Mouse (Mus musculus) lung, postnatal 0 days (tissue): ENCODE data around the gene Aqp3. TPM values are rescaled to one million over a fixed set of nuclear protein-coding genes. Genes with fewer than 3 reads are reported as not detected.
A peak's percentile ranks its signal among the peaks of the same experiment; 100 is the strongest.

Experiments used
- ATAC-seq: fragments of 200-750 bp; cut with Nextera tagmentation; 2 replicates; pipeline ENCODE4 v1.8.0; 2017; ENCODE audit warnings: moderate library complexity
- DNase-seq: peaks from one replicate; pipeline ENCODE4 v3.0.0-alpha.2; 2016; ENCODE audit warnings: low spot score
- H3K27ac ChIP-seq: fragments of 300-500 bp; sonication (generic); 2 replicates; pipeline ENCODE4 v1.5.1; 2014; ENCODE audit warnings: antibody characterized with exemption, mild to moderate bottlenecking, low read length, mixed read lengths
- H3K27me3 ChIP-seq: fragments of 300-500 bp; sonication (generic); replicated peaks from 2 replicates; pipeline ENCODE4 v1.6.1; 2014; ENCODE audit warnings: low read length, mixed read lengths; ENCODE audit not compliant: insufficient read depth
- H3K36me3 ChIP-seq: fragments of 300-500 bp; sonication (generic); 2 replicates; pipeline ENCODE4 v1.6.1; 2014; ENCODE audit warnings: low read length, mixed read lengths; ENCODE audit not compliant: insufficient read depth
- H3K4me1 ChIP-seq: fragments of 300-500 bp; sonication (generic); 2 replicates; pipeline ENCODE4 v1.6.1; 2014; ENCODE audit warnings: antibody characterized with exemption, low read depth, low read length, mixed read lengths; ENCODE audit not compliant: insufficient read depth
- H3K4me2 ChIP-seq: fragments of 300-500 bp; sonication (generic); replicated peaks from 2 replicates; pipeline ENCODE4 v1.6.1; 2014; ENCODE audit warnings: low read depth, mild to moderate bottlenecking, low read length, moderate library complexity, mixed read lengths
- H3K4me3 ChIP-seq: fragments of 300-500 bp; sonication (generic); 2 replicates; pipeline ENCODE4 v1.5.1; 2014; ENCODE audit warnings: low read depth, low read length
- H3K9ac ChIP-seq: fragments of 300-500 bp; sonication (generic); replicated peaks from 2 replicates; pipeline ENCODE4 v1.6.1; 2014; ENCODE audit warnings: low read depth, mild to moderate bottlenecking
- H3K9me3 ChIP-seq: fragments of 300-500 bp; sonication (generic); 2 replicates; pipeline ENCODE4 v1.6.1; 2016; ENCODE audit warnings: low read length, mixed read lengths
- CTCF ChIP-seq: IDR thresholded peaks from 2 replicates; pipeline ENCODE4 v1.5.1; 2016; ENCODE audit warnings: antibody characterized with exemption, mild to moderate bottlenecking
- EP300 ChIP-seq: IDR thresholded peaks from 2 replicates; pipeline ENCODE4 v1.6.1; 2016; ENCODE audit warnings: antibody characterized with exemption, mild to moderate bottlenecking, control low read depth
- WGBS: fragments of 180-500 bp; shearing (Covaris S2); extraction: QIAGEN DNeasy Blood & Tissue Kit; methylation state at CpG from one replicate; pipeline ENCODE4 v1.1.7; 2014; 5-methylcytosine and 5-hydroxymethylcytosine counted together
- polyA plus RNA-seq: library from polyadenylated mRNA; unstranded; fragments of >200 nt; fragmentation: Nextera tagmentation; extraction: Ambion mirVana; gene quantifications from 2 replicates; pipeline ENCODE4 v1.2.1, GENCODE M21; 2015

Gene Aqp3
- polyA plus RNA-seq, 1 experiment from 2014 or later, result 8.7 TPM

- peak; percentile 93 for ATAC-seq
- Histone ChIP-seq H3K36me3 (no peaks in the 10 kb centered on the region), H3K9me3 (no peaks in the 10 kb centered on the region), H3K4me2 (no peak overlapping the region), H3K27ac (no peak overlapping the region), H3K9ac (no peak overlapping the region), H3K4me3 (no peak overlapping the region), H3K4me1 (peaks cover 6% of the 10 kb centered on the region; the same call in 1 of the 2 replicates), H3K27me3 (0 out of 2 replicates have a peak, but pooled peaks cover 5% of the 10 kb centered on the region)
- peak; percentile 91 for DNase-seq
- 35% methylated on average over 9 of the region's 9 CpGs for WGBS
- TF ChIP-seq CTCF (peak; percentile 10; the same call in 1 of the 2 replicates), EP300 (peak; percentile 62)
These were observed 3.6 kb downstream of the Aqp3 start for GRCm38 (mm10) chr4:41094361-41094760.

GRCm38 (mm10) chr4:41092958-41093357 is 5.0 kb downstream of the Aqp3 start:
- H3K4me1 ChIP-seq, result no peaks in the 10 kb centered on the region
- no peaks in the 10 kb centered on the region for H3K36me3 ChIP-seq
- no peak for TF ChIP-seq EP300
- TF ChIP-seq CTCF, result no peak
- H3K9me3 ChIP-seq, result no peaks in the 10 kb centered on the region
- H3K4me3 ChIP-seq, result no peak overlapping the region
- WGBS, result 65% methylated on average over 1 of the region's 1 CpGs
- no peak overlapping the region for H3K9ac ChIP-seq
- H3K4me2 ChIP-seq, result no peak overlapping the region
- H3K27me3 ChIP-seq, result 0 out of 2 replicates have a peak, but pooled peaks cover 5% of the 10 kb centered on the region
- no peak for ATAC-seq
- no peak for DNase-seq
- H3K27ac ChIP-seq, result no peak overlapping the region

GRCm38 (mm10) chr4:41091391-41091790 is 6.6 kb downstream of the Aqp3 start:
- WGBS, result 24% methylated on average over 3 of the region's 3 CpGs
- H3K9me3 ChIP-seq, result no peaks in the 10 kb centered on the region
- no peak for DNase-seq
- TF ChIP-seq EP300, result no peak
- ATAC-seq, result no peak
- no peaks in the 10 kb centered on the region for H3K4me1 ChIP-seq
- no peak overlapping the region for H3K9ac ChIP-seq
- no peak overlapping the region for H3K4me2 ChIP-seq
- H3K27ac ChIP-seq, result no peak overlapping the region
- H3K36me3 ChIP-seq, result no peaks in the 10 kb centered on the region
- H3K4me3 ChIP-seq, result no peak overlapping the region
- H3K27me3 ChIP-seq, result no peaks in the 10 kb centered on the region

GRCm38 (mm10) chr4:41089705-41090104 is 8.3 kb downstream of the Aqp3 start:
- no peak overlapping the region for H3K4me2 ChIP-seq
- ATAC-seq, result no peak
- DNase-seq, result no peak

GRCm38 (mm10) chr4:41089189-41089588 is 8.8 kb downstream of the Aqp3 start:
- 70% methylated on average over 4 of the region's 4 CpGs for WGBS
- H3K27me3 ChIP-seq, result no peaks in the 10 kb centered on the region
- no peaks in the 10 kb centered on the region for H3K36me3 ChIP-seq
- TF ChIP-seq CTCF (no peak), EP300 (no peak)
- ATAC-seq, result no peak
- H3K4me3 ChIP-seq, result no peak overlapping the region
- no peaks in the 10 kb centered on the region for H3K9me3 ChIP-seq
- H3K4me1 ChIP-seq, result no peaks in the 10 kb centered on the region
- H3K4me2 ChIP-seq, result no peak overlapping the region
- DNase-seq, result no peak
- no peak overlapping the region for H3K9ac ChIP-seq
- no peak overlapping the region for H3K27ac ChIP-seq

More at GRCm38 (mm10) chr4:41089705-41090104, 8.3 kb downstream of the Aqp3 start:
- no peaks in the 10 kb centered on the region for H3K36me3 ChIP-seq
- no peak overlapping the region for H3K4me3 ChIP-seq
- H3K9me3 ChIP-seq, result no peaks in the 10 kb centered on the region
- H3K4me1 ChIP-seq, result no peaks in the 10 kb centered on the region
- no peak overlapping the region for H3K9ac ChIP-seq
- no peak overlapping the region for H3K27ac ChIP-seq
- WGBS, result 58% methylated on average over 2 of the region's 2 CpGs
- TF ChIP-seq CTCF, result no peak
- no peak for TF ChIP-seq EP300
- no peaks in the 10 kb centered on the region for H3K27me3 ChIP-seq

GRCm38 (mm10) chr4:41087459-41088298 is 10.3 kb downstream of the Aqp3 start:
- Histone ChIP-seq H3K27me3 (no peaks in the 10 kb centered on the region), H3K9me3 (no peaks in the 10 kb centered on the region), H3K4me3 (no peak overlapping the region), H3K36me3 (no peaks in the 10 kb centered on the region), H3K4me2 (no peak overlapping the region), H3K9ac (no peak overlapping the region), H3K27ac (no peak overlapping the region), H3K4me1 (no peaks in the 10 kb centered on the region)
- WGBS, result 70% methylated on average over 16 of the region's 16 CpGs
- no peak for TF ChIP-seq EP300
- TF ChIP-seq CTCF, result no peak
- ATAC-seq (no peak), DNase-seq (no peak)
